Mouse (Mus musculus) kidney, adult 2 months (tissue): ENCODE measurements around the gene Tcf3.

Source experiments
- CTCF ChIP-seq: fragments of 200-500 bp; conservative IDR thresholded peaks from 2 replicates; pipeline ENCODE4 v1.5.1; 2011; ENCODE audit warnings: low read depth, mild to moderate bottlenecking, control low read depth, low read length, moderate library complexity, mixed read lengths; ENCODE audit not compliant: insufficient read depth, insufficient read length
- POLR2A ChIP-seq: fragments of 200-500 bp; IDR thresholded peaks from one replicate; pipeline ENCODE4 v1.6.1; 2011; ENCODE audit warnings: low read depth, low read length, control low read depth

DNA sequence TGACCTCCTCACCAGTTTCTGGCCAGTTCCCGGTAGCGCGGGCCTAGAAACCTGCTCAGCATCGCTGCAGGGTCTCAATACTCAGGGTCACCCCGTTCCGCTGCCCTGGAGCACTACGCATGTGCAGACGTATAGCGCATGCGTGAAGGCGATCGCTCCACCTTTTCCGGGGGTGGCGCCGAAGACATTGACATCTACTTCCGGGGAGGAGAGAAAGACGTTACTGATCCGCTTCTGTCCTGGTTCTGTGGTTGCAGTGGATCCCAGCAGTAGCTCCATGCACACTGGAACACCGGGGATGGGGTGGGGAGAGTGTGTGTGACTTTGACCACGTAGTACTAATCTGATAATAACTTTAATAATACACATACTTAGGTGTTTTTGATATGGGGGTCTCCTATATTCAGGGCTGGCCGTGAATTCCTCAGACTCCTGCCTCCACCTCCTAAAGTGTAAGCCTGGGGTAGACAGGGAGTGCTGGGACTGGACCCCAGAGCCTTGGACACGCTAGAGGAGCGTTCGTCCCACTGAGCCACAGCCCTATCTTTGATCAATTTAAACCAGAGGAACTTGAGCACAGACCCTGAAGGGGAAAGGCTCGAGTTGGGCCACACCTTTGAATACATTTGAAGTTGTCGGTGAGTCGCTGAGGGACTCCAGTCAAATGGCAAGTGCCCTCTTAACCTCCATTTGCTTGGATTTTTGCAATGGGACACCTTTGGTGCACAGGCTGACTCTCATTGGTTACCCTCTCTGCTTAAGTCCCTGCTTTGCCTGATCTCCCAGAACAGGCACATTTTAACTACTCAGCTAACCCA, 26.6 kb downstream of the Tcf3 start, which contains the start of gene Uqcr11:
- TF ChIP-seq CTCF (no peak), POLR2A (peak; percentile 37)
